Mouse (Mus musculus): ENCODE measurements around the gene Stat3. TPM values are rescaled to one million over a fixed set of nuclear protein-coding genes. Genes with fewer than 3 reads are reported as not detected.

Stat3 gene
- polyA plus RNA-seq, 1 experiment from 2014 or later = 49.2 TPM

- H3K9me3 ChIP-seq (ENCODE audit: control insufficient read depth, low read length) = no peaks in the 10 kb centered on the region
- ATAC-seq = no peak
- H3K4me2 ChIP-seq (ENCODE audit: low read length) = peak overlapping the region; percentile 85
- WGBS = 64% methylated on average over 6 of the region's 6 CpGs
- H3K27ac ChIP-seq (ENCODE audit: low read depth, low read length) = no peak overlapping the region
- peak overlapping the region; percentile 95 for H3K4me3 ChIP-seq (ENCODE audit: low read length)
- no peaks in the 10 kb centered on the region for H3K36me3 ChIP-seq (ENCODE audit: control insufficient read depth, insufficient read depth, low read length)
- H3K27me3 ChIP-seq (replicated peaks; ENCODE audit: control insufficient read depth, insufficient read depth, low read length) = no peaks in the 10 kb centered on the region
- H3K9ac ChIP-seq (ENCODE audit: low read depth, low read length) = peak overlapping the region; percentile 4; the same call in 1 of the 2 replicates
- H3K4me1 ChIP-seq (ENCODE audit: control insufficient read depth, insufficient read depth, low read depth, low read length) = peaks cover 12% of the 10 kb centered on the region
Observed at GRCm38 (mm10) chr11:100848789-100849379, 90.5 kb downstream of the Stat3 start.

GRCm38 (mm10) chr11:100848080-100848479 is 91.3 kb downstream of the Stat3 start:
- H3K4me1 ChIP-seq (ENCODE audit: control insufficient read depth, insufficient read depth, low read depth, low read length) = peaks cover 12% of the 10 kb centered on the region
- H3K27me3 ChIP-seq (replicated peaks; ENCODE audit: control insufficient read depth, insufficient read depth, low read length) = no peaks in the 10 kb centered on the region
- H3K4me3 ChIP-seq (ENCODE audit: low read length) = no peak overlapping the region
- H3K4me2 ChIP-seq (ENCODE audit: low read length) = no peak overlapping the region
- H3K36me3 ChIP-seq (ENCODE audit: control insufficient read depth, insufficient read depth, low read length) = no peaks in the 10 kb centered on the region
- no peak overlapping the region for H3K27ac ChIP-seq (ENCODE audit: low read depth, low read length)
- 80% methylated on average over 4 of the region's 4 CpGs for WGBS
- no peaks in the 10 kb centered on the region for H3K9me3 ChIP-seq (ENCODE audit: control insufficient read depth, low read length)
- H3K9ac ChIP-seq (ENCODE audit: low read depth, low read length) = no peak overlapping the region
- no peak for ATAC-seq

GRCm38 (mm10) chr11:100847572-100847971 is 91.8 kb downstream of the Stat3 start:
- Histone ChIP-seq H3K4me2 (ENCODE audit: low read length) (no peak overlapping the region), H3K9me3 (ENCODE audit: control insufficient read depth, low read length) (no peaks in the 10 kb centered on the region), H3K4me1 (ENCODE audit: control insufficient read depth, insufficient read depth, low read depth, low read length) (peaks cover 12% of the 10 kb centered on the region), H3K4me3 (ENCODE audit: low read length) (no peak overlapping the region), H3K27me3 (replicated peaks; ENCODE audit: control insufficient read depth, insufficient read depth, low read length) (no peaks in the 10 kb centered on the region), H3K27ac (ENCODE audit: low read depth, low read length) (no peak overlapping the region), H3K9ac (ENCODE audit: low read depth, low read length) (no peak overlapping the region), H3K36me3 (ENCODE audit: control insufficient read depth, insufficient read depth, low read length) (no peaks in the 10 kb centered on the region)
- no peak for ATAC-seq
- 93% methylated on average over 4 of the region's 4 CpGs for WGBS

GRCm38 (mm10) chr11:100845793-100846192 is 93.5 kb downstream of the Stat3 start:
- H3K9ac ChIP-seq (ENCODE audit: low read depth, low read length) = no peak overlapping the region
- H3K4me1 ChIP-seq (ENCODE audit: control insufficient read depth, insufficient read depth, low read depth, low read length) = peaks cover 6% of the 10 kb centered on the region
- no peaks in the 10 kb centered on the region for H3K9me3 ChIP-seq (ENCODE audit: control insufficient read depth, low read length)
- H3K4me3 ChIP-seq (ENCODE audit: low read length) = no peak overlapping the region
- no peaks in the 10 kb centered on the region for H3K36me3 ChIP-seq (ENCODE audit: control insufficient read depth, insufficient read depth, low read length)
- no peak overlapping the region for H3K27ac ChIP-seq (ENCODE audit: low read depth, low read length)
- no peak for ATAC-seq
- 80% methylated on average over 6 of the region's 6 CpGs for WGBS
- no peak overlapping the region for H3K4me2 ChIP-seq (ENCODE audit: low read length)
- H3K27me3 ChIP-seq (replicated peaks; ENCODE audit: control insufficient read depth, insufficient read depth, low read length) = no peaks in the 10 kb centered on the region

GRCm38 (mm10) chr11:100844121-100844520 is 95.2 kb downstream of the Stat3 start:
- H3K4me3 ChIP-seq (ENCODE audit: low read length) = no peak overlapping the region
- ATAC-seq = no peak
- no peaks in the 10 kb centered on the region for H3K27me3 ChIP-seq (replicated peaks; ENCODE audit: control insufficient read depth, insufficient read depth, low read length)
- H3K4me2 ChIP-seq (ENCODE audit: low read length) = no peak overlapping the region
- H3K27ac ChIP-seq (ENCODE audit: low read depth, low read length) = no peak overlapping the region
- no peaks in the 10 kb centered on the region for H3K36me3 ChIP-seq (ENCODE audit: control insufficient read depth, insufficient read depth, low read length)
- peaks cover 5% of the 10 kb centered on the region for H3K4me1 ChIP-seq (ENCODE audit: control insufficient read depth, insufficient read depth, low read depth, low read length)
- H3K9me3 ChIP-seq (ENCODE audit: control insufficient read depth, low read length) = no peaks in the 10 kb centered on the region
- no peak overlapping the region for H3K9ac ChIP-seq (ENCODE audit: low read depth, low read length)
- 93% methylated on average over 4 of the region's 4 CpGs for WGBS

- ATAC-seq = no peak
- H3K4me2 ChIP-seq (ENCODE audit: low read length) = no peak overlapping the region
- no peak overlapping the region for H3K4me3 ChIP-seq (ENCODE audit: low read length)
- 89% methylated on average over 8 of the region's 8 CpGs for WGBS
- no peaks in the 10 kb centered on the region for H3K9me3 ChIP-seq (ENCODE audit: control insufficient read depth, low read length)
- H3K27me3 ChIP-seq (replicated peaks; ENCODE audit: control insufficient read depth, insufficient read depth, low read length) = no peaks in the 10 kb centered on the region
- no peak overlapping the region for H3K27ac ChIP-seq (ENCODE audit: low read depth, low read length)
- no peaks in the 10 kb centered on the region for H3K4me1 ChIP-seq (ENCODE audit: control insufficient read depth, insufficient read depth, low read depth, low read length)
- no peak overlapping the region for H3K9ac ChIP-seq (ENCODE audit: low read depth, low read length)
- no peaks in the 10 kb centered on the region for H3K36me3 ChIP-seq (ENCODE audit: control insufficient read depth, insufficient read depth, low read length)
Observed at GRCm38 (mm10) chr11:100843070-100843669, 96.2 kb downstream of the Stat3 start.

GRCm38 (mm10) chr11:100842025-100842424 is 97.3 kb downstream of the Stat3 start:
- Histone ChIP-seq H3K4me1 (ENCODE audit: control insufficient read depth, insufficient read depth, low read depth, low read length) (no peaks in the 10 kb centered on the region), H3K4me2 (ENCODE audit: low read length) (no peak overlapping the region), H3K27me3 (replicated peaks; ENCODE audit: control insufficient read depth, insufficient read depth, low read length) (no peaks in the 10 kb centered on the region), H3K4me3 (ENCODE audit: low read length) (no peak overlapping the region), H3K9me3 (ENCODE audit: control insufficient read depth, low read length) (no peaks in the 10 kb centered on the region), H3K27ac (ENCODE audit: low read depth, low read length) (no peak overlapping the region), H3K9ac (ENCODE audit: low read depth, low read length) (no peak overlapping the region), H3K36me3 (ENCODE audit: control insufficient read depth, insufficient read depth, low read length) (no peaks in the 10 kb centered on the region)
- WGBS = 90% methylated on average over 7 of the region's 7 CpGs
- no peak for ATAC-seq

- H3K9ac ChIP-seq (ENCODE audit: low read depth, low read length) = no peak overlapping the region
- no peak overlapping the region for H3K27ac ChIP-seq (ENCODE audit: low read depth, low read length)
- H3K27me3 ChIP-seq (replicated peaks; ENCODE audit: control insufficient read depth, insufficient read depth, low read length) = no peaks in the 10 kb centered on the region
- 74% methylated on average over 12 of the region's 12 CpGs for WGBS
- no peak overlapping the region for H3K4me2 ChIP-seq (ENCODE audit: low read length)
- H3K36me3 ChIP-seq (ENCODE audit: control insufficient read depth, insufficient read depth, low read length) = no peaks in the 10 kb centered on the region
- no peak overlapping the region for H3K4me3 ChIP-seq (ENCODE audit: low read length)
- no peak for ATAC-seq
- H3K9me3 ChIP-seq (ENCODE audit: control insufficient read depth, low read length) = no peaks in the 10 kb centered on the region
- H3K4me1 ChIP-seq (ENCODE audit: control insufficient read depth, insufficient read depth, low read depth, low read length) = no peaks in the 10 kb centered on the region
Observed at GRCm38 (mm10) chr11:100840866-100841265, 98.5 kb downstream of the Stat3 start.

GRCm38 (mm10) chr11:100839523-100839922 is 99.8 kb downstream of the Stat3 start:
- no peak overlapping the region for H3K9ac ChIP-seq (ENCODE audit: low read depth, low read length)
- H3K4me2 ChIP-seq (ENCODE audit: low read length) = no peak overlapping the region
- H3K4me1 ChIP-seq (ENCODE audit: control insufficient read depth, insufficient read depth, low read depth, low read length) = no peaks in the 10 kb centered on the region
- H3K27me3 ChIP-seq (replicated peaks; ENCODE audit: control insufficient read depth, insufficient read depth, low read length) = no peaks in the 10 kb centered on the region
- ATAC-seq = no peak
- no peaks in the 10 kb centered on the region for H3K36me3 ChIP-seq (ENCODE audit: control insufficient read depth, insufficient read depth, low read length)
- no peaks in the 10 kb centered on the region for H3K9me3 ChIP-seq (ENCODE audit: control insufficient read depth, low read length)
- no peak overlapping the region for H3K4me3 ChIP-seq (ENCODE audit: low read length)
- H3K27ac ChIP-seq (ENCODE audit: low read depth, low read length) = no peak overlapping the region
- 75% methylated on average over 8 of the region's 8 CpGs for WGBS
